Mouse (Mus musculus) liver, embryonic 13.5 days (tissue): ENCODE results near the gene Orm3. TPM values are rescaled to one million over a fixed set of nuclear protein-coding genes. Genes with fewer than 3 reads are reported as not detected.

Experiments used
- ATAC-seq: fragments of 200-750 bp; cut with Nextera tagmentation; 2 replicates; pipeline ENCODE4 v1.8.0; 2017; ENCODE audit warnings: low read depth, mild to moderate bottlenecking, moderate number of reproducible peaks, moderate library complexity
- DNase-seq: peaks from one replicate; pipeline ENCODE4 v3.0.0; 2022
- H3K27ac ChIP-seq: fragments of 300-500 bp; sonication (generic); 2 replicates; pipeline ENCODE4 v1.5.1; 2015; ENCODE audit warnings: moderate library complexity, mild to moderate bottlenecking, inconsistent platforms
- H3K27me3 ChIP-seq: fragments of 300-500 bp; sonication (generic); 2 replicates; pipeline ENCODE4 v1.6.1; 2015; ENCODE audit warnings: mild to moderate bottlenecking, inconsistent platforms
- H3K36me3 ChIP-seq: fragments of 300-500 bp; sonication (generic); 2 replicates; pipeline ENCODE4 v1.6.1; 2015; ENCODE audit warnings: mild to moderate bottlenecking, inconsistent platforms
- H3K4me1 ChIP-seq: fragments of 300-500 bp; sonication (generic); replicated peaks from 2 replicates; pipeline ENCODE4 v1.6.1; 2015; ENCODE audit warnings: inconsistent platforms
- H3K4me2 ChIP-seq: fragments of 300-500 bp; sonication (generic); 2 replicates; pipeline ENCODE4 v1.6.1; 2015; ENCODE audit warnings: inconsistent platforms, mild to moderate bottlenecking, moderate library complexity
- H3K4me3 ChIP-seq: fragments of 300-500 bp; sonication (generic); replicated peaks from 2 replicates; pipeline ENCODE4 v1.5.1; 2015; ENCODE audit warnings: mild to moderate bottlenecking, inconsistent platforms
- H3K9ac ChIP-seq: fragments of 300-500 bp; sonication (generic); 2 replicates; pipeline ENCODE4 v1.6.1; 2015; ENCODE audit warnings: mild to moderate bottlenecking, inconsistent platforms
- H3K9me3 ChIP-seq: fragments of 300-500 bp; sonication (generic); replicated peaks from 2 replicates; pipeline ENCODE4 v1.6.1; 2016; ENCODE audit warnings: inconsistent platforms
- WGBS: fragments of 180-500 bp; shearing (Covaris S2); methylation state at CpG from one replicate; pipeline ENCODE4 v1.1.7; 2015; ENCODE audit not compliant: insufficient replicate concordance; 5-methylcytosine and 5-hydroxymethylcytosine counted together
- polyA plus RNA-seq: library from polyadenylated mRNA; unstranded; fragments of >200 nt; fragmentation: Nextera tagmentation; extraction: Ambion mirVana; gene quantifications from 2 replicates; pipeline ENCODE4 v1.2.1, GENCODE M21; 2015

Gene Orm3
- polyA plus RNA-seq, 1 experiment from 2014 or later = not detected

DNA sequence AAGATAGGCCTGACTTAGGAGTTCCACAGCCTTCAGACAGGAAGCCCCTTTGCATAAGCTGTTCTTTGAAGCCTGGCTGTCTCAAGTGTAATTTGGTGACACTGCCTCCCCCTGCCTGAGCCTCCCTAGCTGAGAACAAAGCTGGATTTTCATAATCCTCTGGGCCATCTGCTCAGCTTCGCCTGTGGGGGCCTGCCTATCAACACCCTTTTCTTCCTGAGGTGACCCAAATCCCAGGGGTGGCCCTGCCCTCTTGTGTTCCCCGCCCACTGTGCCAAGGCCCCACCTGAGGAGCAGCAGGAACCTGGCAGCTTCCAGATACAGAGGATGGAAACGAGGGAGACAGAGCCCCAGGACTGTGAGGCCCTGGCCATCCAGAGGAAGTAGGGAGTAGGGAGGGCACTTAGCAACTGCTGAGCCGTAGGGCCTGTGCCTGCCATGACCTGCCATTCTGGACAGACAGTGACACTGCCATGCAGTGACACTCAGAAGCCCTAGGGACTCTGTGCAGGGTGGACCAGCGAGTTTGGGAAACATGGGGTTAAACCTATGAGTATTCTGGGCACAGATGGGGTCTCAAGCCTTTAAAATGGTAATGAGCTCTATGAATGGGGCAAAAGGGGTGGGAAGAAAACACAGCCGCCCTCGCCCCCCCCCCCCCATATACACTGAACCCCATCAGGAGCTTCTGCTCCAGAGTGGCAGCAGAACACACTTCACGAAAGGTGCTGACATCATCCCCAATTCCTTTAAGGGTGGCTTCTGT lies 33.3 kb downstream of the Orm3 start:
- no peak overlapping the region for H3K4me2 ChIP-seq
- DNase-seq (peak; percentile 47), ATAC-seq (peak; percentile 33)
- H3K9me3 ChIP-seq = no peaks in the 10 kb centered on the region
- peak overlapping the region; percentile 31; the same call in 1 of the 2 replicates for H3K27ac ChIP-seq
- WGBS = 46% methylated on average over 8 of the region's 8 CpGs
- no peak overlapping the region for H3K4me3 ChIP-seq
- H3K36me3 ChIP-seq = peaks cover 7% of the 10 kb centered on the region; the same call in 1 of the 2 replicates
- H3K27me3 ChIP-seq = no peaks in the 10 kb centered on the region
- H3K9ac ChIP-seq = 0 out of 2 replicates have a peak overlapping the region, but pooled peaks have one; percentile 20
- peaks cover 45% of the 10 kb centered on the region for H3K4me1 ChIP-seq

- peak; percentile 63 for ATAC-seq
Observed at GRCm38 (mm10) chr4:63389887-63390528, 34.0 kb downstream of the Orm3 start.

GRCm38 (mm10) chr4:63391322-63391721 lies 35.4 kb downstream of the Orm3 start:
- peaks cover 27% of the 10 kb centered on the region for H3K4me1 ChIP-seq
- ATAC-seq (no peak), DNase-seq (no peak)
- 63% methylated on average over 6 of the region's 6 CpGs for WGBS
- no peaks in the 10 kb centered on the region for H3K9me3 ChIP-seq
- H3K36me3 ChIP-seq = peaks cover 14% of the 10 kb centered on the region
- no peaks in the 10 kb centered on the region for H3K27me3 ChIP-seq
- no peak overlapping the region for H3K4me2 ChIP-seq
- no peak overlapping the region for H3K4me3 ChIP-seq
- H3K9ac ChIP-seq = no peak overlapping the region
- H3K27ac ChIP-seq = no peak overlapping the region

More at GRCm38 (mm10) chr4:63389887-63390528, 34.0 kb downstream of the Orm3 start:
- Histone ChIP-seq H3K27me3 (no peaks in the 10 kb centered on the region), H3K27ac (peak overlapping the region; percentile 41), H3K9ac (no peak overlapping the region), H3K4me3 (no peak overlapping the region), H3K4me1 (peaks cover 40% of the 10 kb centered on the region), H3K9me3 (no peaks in the 10 kb centered on the region), H3K36me3 (peaks cover 8% of the 10 kb centered on the region), H3K4me2 (no peak overlapping the region)
- 61% methylated on average over 11 of the region's 11 CpGs for WGBS
- DNase-seq = no peak

- H3K9ac ChIP-seq = no peak overlapping the region
- no peak for DNase-seq
- no peak overlapping the region for H3K4me3 ChIP-seq
- ATAC-seq = no peak
- no peaks in the 10 kb centered on the region for H3K27me3 ChIP-seq
- H3K4me1 ChIP-seq = peaks cover 49% of the 10 kb centered on the region
- peaks cover 6% of the 10 kb centered on the region for H3K36me3 ChIP-seq
- H3K27ac ChIP-seq = no peak overlapping the region
- H3K9me3 ChIP-seq = no peaks in the 10 kb centered on the region
- peak overlapping the region; percentile 26; the same call in 1 of the 2 replicates for H3K4me2 ChIP-seq
- 81% methylated on average over 10 of the region's 10 CpGs for WGBS
Observed at GRCm38 (mm10) chr4:63397981-63398537, 42.1 kb downstream of the Orm3 start.

DNA sequence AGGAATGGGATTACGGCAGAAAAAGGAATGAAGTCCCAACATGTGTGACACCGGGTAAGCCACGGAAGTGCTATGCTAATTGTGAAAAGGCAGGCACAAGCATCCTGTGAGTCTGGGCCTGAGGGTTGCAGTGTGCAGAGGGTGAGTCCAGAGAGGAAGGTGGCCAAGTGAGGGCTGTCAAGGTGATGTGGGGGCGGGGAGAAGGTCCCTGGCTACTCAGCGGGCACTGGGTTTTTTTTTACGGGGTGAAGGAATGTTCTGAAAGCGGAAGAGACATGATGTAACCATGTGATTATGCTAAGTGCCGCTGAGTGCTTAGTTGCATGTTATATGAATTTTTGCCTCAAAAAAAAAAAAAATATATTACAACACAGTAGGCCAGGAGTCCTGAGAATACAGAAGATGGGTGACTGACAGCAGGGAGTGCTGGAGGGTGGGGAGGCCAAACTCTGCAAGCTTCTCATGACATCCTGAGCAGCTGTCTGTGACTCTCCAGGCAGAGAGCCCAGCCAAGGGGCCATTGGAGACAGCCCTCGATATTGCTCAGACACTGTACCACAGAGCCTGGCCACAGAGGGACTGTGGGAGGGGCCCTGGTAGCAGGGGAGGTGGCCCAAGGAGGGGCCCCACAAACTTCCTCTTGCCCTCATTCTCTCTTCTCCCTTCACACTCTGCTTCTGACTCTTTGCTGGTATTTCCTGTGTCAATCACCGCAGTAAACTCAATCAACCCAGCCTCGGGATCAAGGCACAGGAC lies 43.1 kb downstream of the Orm3 start:
- Histone ChIP-seq H3K27me3 (no peaks in the 10 kb centered on the region), H3K9me3 (no peaks in the 10 kb centered on the region), H3K36me3 (peaks cover 6% of the 10 kb centered on the region), H3K4me1 (peaks cover 58% of the 10 kb centered on the region), H3K27ac (peak overlapping the region; percentile 59), H3K4me3 (no peak overlapping the region), H3K9ac (peak overlapping the region; percentile 33), H3K4me2 (peak overlapping the region; percentile 26)
- 39% methylated on average over 11 of the region's 11 CpGs for WGBS
- DNase-seq = no peak
- peak; percentile 35; the same call in 1 of the 2 replicates for ATAC-seq

DNA sequence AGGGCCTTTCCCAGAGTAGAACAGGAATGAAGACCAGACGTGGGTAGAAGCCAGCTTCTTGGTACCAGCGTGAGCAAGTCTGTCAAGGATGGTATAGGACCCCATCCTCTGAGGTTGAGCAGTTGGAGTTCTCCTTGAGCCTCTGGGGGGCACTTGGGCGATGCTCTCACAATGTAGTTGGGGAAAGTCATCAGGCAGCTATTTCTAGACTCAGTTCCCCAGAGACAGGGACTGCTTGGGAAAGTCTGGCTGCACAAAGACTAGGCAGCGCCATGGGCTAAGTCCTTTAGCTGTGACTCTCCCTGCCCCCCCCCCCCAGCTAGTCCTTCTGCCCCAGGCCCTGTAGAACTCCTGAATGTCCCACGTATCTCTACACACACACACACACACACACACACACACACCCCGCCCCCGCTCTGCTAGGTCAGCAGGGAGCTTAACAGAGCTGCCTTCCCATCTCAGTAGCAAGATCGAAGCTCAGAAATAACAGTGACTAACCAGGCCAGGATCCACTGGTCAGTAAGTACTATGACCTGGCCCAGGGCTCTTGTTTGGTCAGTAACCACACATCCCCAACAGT lies 43.8 kb downstream of the Orm3 start:
- no peaks in the 10 kb centered on the region for H3K27me3 ChIP-seq
- peak overlapping the region; percentile 33 for H3K9ac ChIP-seq
- no peaks in the 10 kb centered on the region for H3K9me3 ChIP-seq
- 40% methylated on average over 8 of the region's 8 CpGs for WGBS
- H3K4me1 ChIP-seq = peaks cover 66% of the 10 kb centered on the region
- no peak overlapping the region for H3K4me3 ChIP-seq
- H3K36me3 ChIP-seq = peaks cover 6% of the 10 kb centered on the region; the same call in 1 of the 2 replicates
- peak overlapping the region; percentile 25 for H3K4me2 ChIP-seq
- no peak for DNase-seq
- ATAC-seq = no peak
- peak overlapping the region; percentile 59 for H3K27ac ChIP-seq

DNA sequence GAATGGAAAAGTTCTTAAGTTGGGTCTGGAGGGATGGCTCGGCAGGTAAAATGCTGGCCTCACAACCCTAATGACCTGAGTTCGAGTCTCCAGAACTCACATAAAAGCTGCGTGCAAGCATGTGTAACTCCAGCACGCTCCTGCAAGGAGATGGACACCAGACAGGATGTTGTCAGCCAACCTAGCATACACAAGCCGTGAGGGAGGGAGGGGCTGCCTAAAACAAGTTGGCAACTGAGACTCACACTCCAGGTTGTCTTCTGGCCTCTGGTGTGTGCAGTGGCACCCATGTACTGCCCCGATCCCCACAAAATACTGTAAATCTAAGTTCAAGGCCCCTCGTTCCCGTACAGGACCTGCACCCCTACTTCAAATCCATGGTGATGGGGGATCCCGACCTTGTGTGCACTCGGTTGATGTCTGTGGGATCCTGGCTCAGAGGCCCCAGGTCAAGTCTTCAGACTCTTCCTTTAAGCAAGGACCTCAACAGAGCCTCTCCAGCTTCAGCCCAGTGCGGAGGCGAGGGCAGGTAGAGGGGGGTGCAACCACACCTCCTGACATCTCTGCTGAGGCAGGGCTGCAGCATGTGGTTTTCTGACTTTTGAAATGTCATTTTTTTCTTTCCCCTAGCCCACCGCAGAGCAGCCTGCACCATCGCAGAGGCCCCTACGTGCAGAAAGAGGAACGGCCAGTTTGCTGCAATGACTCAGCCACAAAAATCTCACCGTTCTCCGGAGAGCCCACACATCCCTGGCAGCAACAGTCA lies 44.8 kb downstream of the Orm3 start:
- 53% methylated on average over 18 of the region's 18 CpGs for WGBS

GRCm38 (mm10) chr4:63401620-63402019 lies 45.7 kb downstream of the Orm3 start:
- DNase-seq (no peak), ATAC-seq (no peak)
- peak overlapping the region; percentile 67 for H3K27ac ChIP-seq
- 31% methylated on average over 6 of the region's 6 CpGs for WGBS
- H3K36me3 ChIP-seq = no peaks in the 10 kb centered on the region
- H3K4me2 ChIP-seq = peak overlapping the region; percentile 49
- no peaks in the 10 kb centered on the region for H3K27me3 ChIP-seq
- H3K9ac ChIP-seq = peak overlapping the region; percentile 59
- H3K4me3 ChIP-seq = 0 out of 2 replicates have a peak overlapping the region, but pooled peaks have one; percentile 40
- H3K9me3 ChIP-seq = no peaks in the 10 kb centered on the region
- H3K4me1 ChIP-seq = peaks cover 84% of the 10 kb centered on the region

More for the DNA sequence above, 44.8 kb downstream of the Orm3 start:
- H3K27me3 ChIP-seq = no peaks in the 10 kb centered on the region
- peak overlapping the region; percentile 61; the same call in 1 of the 2 replicates for H3K27ac ChIP-seq
- H3K9ac ChIP-seq = no peak overlapping the region
- DNase-seq (no peak), ATAC-seq (no peak)
- H3K4me1 ChIP-seq = peaks cover 75% of the 10 kb centered on the region
- peak overlapping the region; percentile 8; the same call in 1 of the 2 replicates for H3K4me3 ChIP-seq
- no peaks in the 10 kb centered on the region for H3K36me3 ChIP-seq
- H3K9me3 ChIP-seq = no peaks in the 10 kb centered on the region
- H3K4me2 ChIP-seq = peak overlapping the region; percentile 49

DNA sequence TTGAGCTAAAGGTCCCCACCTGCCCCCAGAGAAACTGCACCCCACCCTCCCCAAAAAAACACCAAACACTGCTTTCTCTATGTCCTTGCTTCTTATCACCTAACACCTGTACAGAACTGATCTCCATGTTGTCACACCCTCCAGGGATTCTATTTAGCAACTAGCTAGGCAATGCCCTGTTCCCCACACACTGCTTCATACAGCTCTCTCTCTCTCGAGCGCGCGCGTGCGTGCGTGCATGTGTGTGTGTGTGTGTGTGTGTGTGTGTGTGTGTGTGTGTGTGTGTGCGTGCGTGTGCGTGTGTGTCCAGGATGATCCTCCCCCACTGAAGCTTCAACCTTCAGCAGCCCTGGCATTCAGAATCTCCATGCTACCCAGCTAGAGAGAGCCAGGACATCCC lies 46.1 kb downstream of the Orm3 start:
- 51% methylated on average over 10 of the region's 10 CpGs for WGBS
- Histone ChIP-seq H3K27ac (peak overlapping the region; percentile 67), H3K9me3 (no peaks in the 10 kb centered on the region), H3K4me3 (peak overlapping the region; percentile 40), H3K36me3 (no peaks in the 10 kb centered on the region), H3K9ac (peak overlapping the region; percentile 59), H3K4me1 (peaks cover 88% of the 10 kb centered on the region), H3K4me2 (peak overlapping the region; percentile 49), H3K27me3 (no peaks in the 10 kb centered on the region)
- DNase-seq = no peak
- ATAC-seq = peak; percentile 60

GRCm38 (mm10) chr4:63402558-63402957 lies 46.6 kb downstream of the Orm3 start:
- H3K9me3 ChIP-seq = no peaks in the 10 kb centered on the region
- peak overlapping the region; percentile 49 for H3K4me2 ChIP-seq
- H3K27ac ChIP-seq = peak overlapping the region; percentile 67
- ATAC-seq (no peak), DNase-seq (no peak)
- H3K4me1 ChIP-seq = peaks cover 92% of the 10 kb centered on the region
- H3K36me3 ChIP-seq = no peaks in the 10 kb centered on the region
- WGBS = 40% methylated on average over 6 of the region's 6 CpGs
- H3K27me3 ChIP-seq = no peaks in the 10 kb centered on the region
- H3K9ac ChIP-seq = peak overlapping the region; percentile 59
- peak overlapping the region; percentile 40 for H3K4me3 ChIP-seq
